ENCODE assay signal across 7 mouse cellular contexts in the genomic region with DNA sequence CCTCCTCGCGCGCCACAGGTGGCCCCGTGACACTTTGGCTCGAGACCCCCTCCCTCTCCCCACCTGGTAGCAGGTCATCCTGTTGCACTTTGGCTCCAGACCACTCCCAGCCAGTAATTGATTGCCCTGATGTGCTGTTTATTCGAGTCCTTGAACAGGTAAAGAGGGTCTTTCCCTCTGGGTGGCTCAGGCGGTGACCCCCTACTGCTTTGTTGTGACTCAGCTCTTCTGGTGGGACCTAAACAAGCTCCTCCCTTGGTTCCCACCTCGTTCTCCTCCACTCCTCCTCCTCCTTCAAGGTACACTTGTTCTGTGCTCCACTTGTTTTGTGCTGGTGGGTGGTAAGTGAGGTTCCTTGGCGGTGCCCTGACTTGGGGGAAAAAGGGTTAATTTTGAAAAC. TPM values are rescaled to one million over a fixed set of nuclear protein-coding genes. Genes with fewer than 3 reads are reported as not detected.
DNase-seq lines count a peak whose midpoint lies in the region; ATAC-seq lines count a peak whose summit lies in the region.

No protein-coding gene starts in this region.

- no peaks in the 10 kb centered on the region for H3K4me1 ChIP-seq in lung, embryonic 16.5 days (replicated peaks; ENCODE audit: control insufficient read depth, insufficient read depth, low read length)
- H3K4me1 ChIP-seq in embryonic facial prominence, embryonic 14.5 days (ENCODE audit: control insufficient read depth, insufficient read depth, low read length): no peaks in the 10 kb centered on the region
- H3K4me1 ChIP-seq in intestine, embryonic 14.5 days (replicated peaks; ENCODE audit: control insufficient read depth, insufficient read depth, low read length): no peaks in the 10 kb centered on the region; the same call in 1 of the 2 replicates
- no peaks in the 10 kb centered on the region for H3K4me1 ChIP-seq in neural tube, embryonic 14.5 days (ENCODE audit: control insufficient read depth, insufficient read depth, low read length)

- no peak for ATAC-seq in lung, embryonic 16.5 days (ENCODE audit: low read depth)
- no peak for ATAC-seq in embryonic facial prominence, embryonic 14.5 days (ENCODE audit: low read depth)
- no peak for ATAC-seq in intestine, embryonic 14.5 days (replicated peaks; ENCODE audit: low FRiP score, low TSS enrichment, low read depth)
- ATAC-seq in neural tube, embryonic 14.5 days (ENCODE audit: low read depth): no peak

- no peak for DNase-seq in lung, postnatal 14 days
- DNase-seq in embryonic facial prominence, embryonic 14.5 days (ENCODE audit: low spot score): no peak
- DNase-seq in intestine, embryonic 14.5 days (ENCODE audit: low spot score): no peak
- DNase-seq in left cerebral cortex, postnatal 4 days: no peak
- DNase-seq in kidney, postnatal 10 days: no peak

- H3K4me2 ChIP-seq in lung, embryonic 16.5 days (ENCODE audit: low read depth, low read length): peak overlapping the region; percentile 71
- H3K4me2 ChIP-seq in embryonic facial prominence, embryonic 14.5 days (ENCODE audit: low read depth, low read length): peak overlapping the region; percentile 64
- peak overlapping the region; percentile 55 for H3K4me2 ChIP-seq in intestine, embryonic 14.5 days (ENCODE audit: low read length)
- H3K4me2 ChIP-seq in neural tube, embryonic 14.5 days (ENCODE audit: low read depth, low read length): peak overlapping the region; percentile 72; the same call in 1 of the 2 replicates

- WGBS in lung, embryonic 16.5 days: 23% methylated on average over 9 of the region's 9 CpGs
- WGBS in embryonic facial prominence, embryonic 14.5 days: 30% methylated on average over 9 of the region's 9 CpGs
- 25% methylated on average over 5 of the region's 9 CpGs for WGBS in intestine, embryonic 14.5 days
- 33% methylated on average over 6 of the region's 9 CpGs for WGBS in neural tube, embryonic 14.5 days

- no peak overlapping the region; the same call in 1 of the 2 replicates for H3K9ac ChIP-seq in lung, embryonic 16.5 days (ENCODE audit: low read length)
- no peak overlapping the region for H3K9ac ChIP-seq in embryonic facial prominence, embryonic 14.5 days (ENCODE audit: low read depth, low read length)
- no peak overlapping the region for H3K9ac ChIP-seq in intestine, embryonic 14.5 days (ENCODE audit: low read length)
- no peak overlapping the region for H3K9ac ChIP-seq in neural tube, embryonic 14.5 days (replicated peaks; ENCODE audit: low read depth, low read length)

- no peak overlapping the region for H3K27ac ChIP-seq in lung, embryonic 16.5 days (ENCODE audit: low read length)
- no peak overlapping the region for H3K27ac ChIP-seq in embryonic facial prominence, embryonic 14.5 days (replicated peaks; ENCODE audit: low read depth, low read length)
- no peak overlapping the region for H3K27ac ChIP-seq in intestine, embryonic 14.5 days (ENCODE audit: low read depth)
- H3K27ac ChIP-seq in neural tube, embryonic 14.5 days (ENCODE audit: low read depth, low read length): no peak overlapping the region

- intact Hi-C loops in left cerebral cortex, postnatal 4 days (cut with DNase I): no loop called here

- peak overlapping the region; percentile 69 for H3K4me3 ChIP-seq in lung, embryonic 16.5 days (ENCODE audit: low read length)
- H3K4me3 ChIP-seq in embryonic facial prominence, embryonic 14.5 days (ENCODE audit: low read depth, low read length): peak overlapping the region; percentile 58
- H3K4me3 ChIP-seq in intestine, embryonic 14.5 days (ENCODE audit: low read depth, low read length): no peak overlapping the region
- H3K4me3 ChIP-seq in neural tube, embryonic 14.5 days (ENCODE audit: low read depth, low read length): no peak overlapping the region

- no peaks in the 10 kb centered on the region for H3K36me3 ChIP-seq in lung, embryonic 16.5 days (ENCODE audit: control insufficient read depth, insufficient read depth, low read length)
- no peaks in the 10 kb centered on the region for H3K36me3 ChIP-seq in embryonic facial prominence, embryonic 14.5 days (ENCODE audit: control insufficient read depth, insufficient read depth, low read length)
- no peaks in the 10 kb centered on the region for H3K36me3 ChIP-seq in intestine, embryonic 14.5 days (ENCODE audit: control insufficient read depth, insufficient read depth, low read length)
- H3K36me3 ChIP-seq in neural tube, embryonic 14.5 days (ENCODE audit: control insufficient read depth, insufficient read depth, low read length): no peaks in the 10 kb centered on the region

- H3K27me3 ChIP-seq in lung, embryonic 16.5 days (ENCODE audit: control insufficient read depth, insufficient read depth, low read depth, low read length): no peaks in the 10 kb centered on the region
- H3K27me3 ChIP-seq in embryonic facial prominence, embryonic 14.5 days (replicated peaks; ENCODE audit: control insufficient read depth, insufficient read depth, low read length): no peaks in the 10 kb centered on the region
- no peaks in the 10 kb centered on the region for H3K27me3 ChIP-seq in intestine, embryonic 14.5 days (replicated peaks; ENCODE audit: control insufficient read depth, insufficient read depth, low read length)
- no peaks in the 10 kb centered on the region for H3K27me3 ChIP-seq in neural tube, embryonic 14.5 days (ENCODE audit: control insufficient read depth, insufficient read depth, low read length)

- no peaks in the 10 kb centered on the region for H3K9me3 ChIP-seq in lung, embryonic 16.5 days (ENCODE audit: control insufficient read depth, low read length)
- H3K9me3 ChIP-seq in embryonic facial prominence, embryonic 14.5 days (ENCODE audit: control insufficient read depth, low read length): no peaks in the 10 kb centered on the region
- H3K9me3 ChIP-seq in intestine, embryonic 14.5 days (ENCODE audit: control insufficient read depth, low read length): no peaks in the 10 kb centered on the region
- no peaks in the 10 kb centered on the region for H3K9me3 ChIP-seq in neural tube, embryonic 14.5 days (ENCODE audit: control insufficient read depth, low read length)

RNA-seq across cellular contexts. Expression of a gene that starts 1.8 kb away (rescaled TPM):
- 19.3 and 21.3 TPM in 2 replicates for polyA plus RNA-seq in lung, embryonic 16.5 days (2015; fragmentation: Nextera tagmentation; extraction: Ambion mirVana)
- polyA plus RNA-seq in embryonic facial prominence, embryonic 14.5 days (2014; fragmentation: Nextera tagmentation; extraction: Ambion mirVana): 17.4 and 19.5 TPM in 2 replicates
- polyA plus RNA-seq in intestine, embryonic 14.5 days (2014; fragmentation: Nextera tagmentation; extraction: Ambion mirVana): 19.4 and 20.0 TPM in 2 replicates
- 11.0 and 17.5 TPM in 2 replicates for polyA plus RNA-seq in neural tube, embryonic 14.5 days (2014; fragmentation: Nextera tagmentation; extraction: Ambion mirVana)
- 10 to 100 TPM; 20.7 to 22.5 TPM for total RNA-seq in left cerebral cortex, postnatal 4 days (2021)

Comparison
In these comparisons a context has a peak if more than half of its experiments do, and no peak if none do; other contexts are left out.
1. H3K4me3 ChIP-seq: peak in lung, embryonic 16.5 days (single experiment) and embryonic facial prominence, embryonic 14.5 days (single experiment); none in intestine, embryonic 14.5 days (single experiment) and neural tube, embryonic 14.5 days (single experiment).
2. Peak in every context shown above with its lines, with median percentiles within 50 percentile points of each other: H3K4me2 ChIP-seq.